Mouse (Mus musculus): ENCODE data around the gene Zfp408. TPM values are rescaled to one million over a fixed set of nuclear protein-coding genes. Genes with fewer than 3 reads are reported as not detected.

Zfp408 gene
- polyA plus RNA-seq, 1 experiment = 14.9 TPM

- peak in 1 of 2 experiments; percentile 67 for DNase-seq (ENCODE audit: extremely low spot score in 1 of 2, low spot score in 1 of 2)
Observed at GRCm38 (mm10) chr2:91652863-91653262, 3.3 kb upstream of the Zfp408 start.

GRCm38 (mm10) chr2:91651458-91652258 lies 2.1 kb upstream of the Zfp408 start:
- no peak for DNase-seq (ENCODE audit: extremely low spot score in 1 of 2, low spot score in 1 of 2)

- DNase-seq (ENCODE audit: extremely low spot score in 1 of 2, low spot score in 1 of 2) = no peak
Observed at GRCm38 (mm10) chr2:91650360-91650995, 887 bp upstream of the Zfp408 start.

GRCm38 (mm10) chr2:91649152-91649551 lies 439 bp downstream of the Zfp408 start:
- no peak for DNase-seq (ENCODE audit: extremely low spot score in 1 of 2, low spot score in 1 of 2)

GRCm38 (mm10) chr2:91646733-91647132 lies 2.9 kb downstream of the Zfp408 start:
- DNase-seq (ENCODE audit: extremely low spot score in 1 of 2, low spot score in 1 of 2) = peak in 1 of 2 experiments; percentile 77

- no peak for DNase-seq (ENCODE audit: extremely low spot score in 1 of 2, low spot score in 1 of 2)
Observed at GRCm38 (mm10) chr2:91645811-91646210, 3.8 kb downstream of the Zfp408 start.

GRCm38 (mm10) chr2:91645354-91645753 lies 4.2 kb downstream of the Zfp408 start:
- DNase-seq (ENCODE audit: extremely low spot score in 1 of 2, low spot score in 1 of 2) = no peak

GRCm38 (mm10) chr2:91644021-91644420 lies 5.6 kb downstream of the Zfp408 start:
- DNase-seq (ENCODE audit: extremely low spot score in 1 of 2, low spot score in 1 of 2) = no peak

- DNase-seq (ENCODE audit: extremely low spot score in 1 of 2, low spot score in 1 of 2) = no peak
Observed at GRCm38 (mm10) chr2:91642825-91643415, 6.7 kb downstream of the Zfp408 start.

- DNase-seq (ENCODE audit: extremely low spot score in 1 of 2, low spot score in 1 of 2) = no peak
Observed at GRCm38 (mm10) chr2:91638931-91639330, 10.7 kb downstream of the Zfp408 start.

GRCm38 (mm10) chr2:91636727-91637338 lies 12.8 kb downstream of the Zfp408 start:
- no peak for DNase-seq (ENCODE audit: extremely low spot score in 1 of 2, low spot score in 1 of 2)

GRCm38 (mm10) chr2:91636229-91636628 lies 13.4 kb downstream of the Zfp408 start, which contains the start of gene F2:
TSS of gene F2 (minus strand) at chr2:91636414.
- no peak for DNase-seq (ENCODE audit: extremely low spot score in 1 of 2, low spot score in 1 of 2)

GRCm38 (mm10) chr2:91635486-91635885 lies 14.1 kb downstream of the Zfp408 start:
- DNase-seq (ENCODE audit: extremely low spot score in 1 of 2, low spot score in 1 of 2) = no peak

- peak in 1 of 2 experiments; percentile 48 for DNase-seq (ENCODE audit: extremely low spot score in 1 of 2, low spot score in 1 of 2)
Observed at GRCm38 (mm10) chr2:91634841-91635240, 14.8 kb downstream of the Zfp408 start.

- no peak for DNase-seq (ENCODE audit: extremely low spot score in 1 of 2, low spot score in 1 of 2)
Observed at GRCm38 (mm10) chr2:91633334-91633977, 16.1 kb downstream of the Zfp408 start.

- no peak for DNase-seq (ENCODE audit: extremely low spot score in 1 of 2, low spot score in 1 of 2)
Observed at GRCm38 (mm10) chr2:91632316-91632715, 17.3 kb downstream of the Zfp408 start.

- DNase-seq (ENCODE audit: extremely low spot score in 1 of 2, low spot score in 1 of 2) = no peak
Observed at GRCm38 (mm10) chr2:91631826-91632225, 17.8 kb downstream of the Zfp408 start.

- no peak for DNase-seq (ENCODE audit: extremely low spot score in 1 of 2, low spot score in 1 of 2)
Observed at GRCm38 (mm10) chr2:91630384-91630783, 19.2 kb downstream of the Zfp408 start.

GRCm38 (mm10) chr2:91629682-91630081 lies 19.9 kb downstream of the Zfp408 start:
- DNase-seq (ENCODE audit: extremely low spot score in 1 of 2, low spot score in 1 of 2) = peak in 1 of 2 experiments; percentile 67

- DNase-seq (ENCODE audit: extremely low spot score in 1 of 2, low spot score in 1 of 2) = no peak
Observed at GRCm38 (mm10) chr2:91628171-91628570, 21.4 kb downstream of the Zfp408 start.

- no peak for DNase-seq (ENCODE audit: extremely low spot score in 1 of 2, low spot score in 1 of 2)
Observed at GRCm38 (mm10) chr2:91627486-91627885, 22.1 kb downstream of the Zfp408 start.
